Mouse (Mus musculus) ES-Bruce4 (cell line): ENCODE measurements around the gene Serpina12. TPM values are rescaled to one million over a fixed set of nuclear protein-coding genes. Genes with fewer than 3 reads are reported as not detected.

Experiments used
- H3K27ac ChIP-seq: 2 replicates; pipeline ENCODE4 v1.5.1; 2012; ENCODE audit warnings: low read length, inconsistent platforms; ENCODE audit not compliant: insufficient read depth
- H3K27me3 ChIP-seq: 2 replicates; pipeline ENCODE4 v1.6.1; 2012; ENCODE audit warnings: mild to moderate bottlenecking, low read length, inconsistent platforms; ENCODE audit not compliant: control insufficient read depth, poor library complexity, insufficient read depth, severe bottlenecking
- H3K36me3 ChIP-seq: 2 replicates; pipeline ENCODE4 v1.6.1; 2012; ENCODE audit warnings: inconsistent platforms, mild to moderate bottlenecking, low read length, moderate library complexity; ENCODE audit not compliant: control insufficient read depth, poor library complexity, insufficient read depth, severe bottlenecking
- H3K4me1 ChIP-seq: one replicate; pipeline ENCODE4 v1.8.1; 2011; ENCODE audit warnings: low read length; ENCODE audit not compliant: control insufficient read depth, insufficient read depth
- H3K4me3 ChIP-seq: 2 replicates; pipeline ENCODE4 v1.5.1; 2011; ENCODE audit warnings: low read depth, mild to moderate bottlenecking, low read length
- H3K9ac ChIP-seq: 2 replicates; pipeline ENCODE4 v1.6.1; 2012; ENCODE audit warnings: low read depth, mild to moderate bottlenecking, inconsistent platforms; ENCODE audit not compliant: poor library complexity, severe bottlenecking
- H3K9me3 ChIP-seq: replicated peaks from 2 replicates; pipeline ENCODE4 v1.6.1; 2012; ENCODE audit warnings: mild to moderate bottlenecking, low read length, inconsistent platforms; ENCODE audit not compliant: control insufficient read depth, poor library complexity, insufficient read depth, severe bottlenecking
- CTCF ChIP-seq: IDR thresholded peaks from one replicate; pipeline ENCODE4 v1.8.1; 2011; ENCODE audit warnings: low read depth, low read length
- EP300 ChIP-seq: IDR thresholded peaks from 2 replicates; pipeline ENCODE4 v1.6.1; 2011; ENCODE audit warnings: low read depth, low read length; ENCODE audit not compliant: insufficient read depth
- POLR2A ChIP-seq: IDR thresholded peaks from one replicate; pipeline ENCODE4 v1.8.1; 2011; ENCODE audit warnings: low read length; ENCODE audit not compliant: insufficient read depth
- polyA plus RNA-seq: library from polyadenylated mRNA; stranded (reverse); fragments of >200 nt; gene quantifications from 2 replicates; pipeline ENCODE4 v1.2.4, GENCODE M21; 2011; ENCODE audit warnings: low read depth; ENCODE audit not compliant: missing spikeins, insufficient read depth, insufficient read length

The Serpina12 gene
- polyA plus RNA-seq, 1 experiment: not detected

DNA sequence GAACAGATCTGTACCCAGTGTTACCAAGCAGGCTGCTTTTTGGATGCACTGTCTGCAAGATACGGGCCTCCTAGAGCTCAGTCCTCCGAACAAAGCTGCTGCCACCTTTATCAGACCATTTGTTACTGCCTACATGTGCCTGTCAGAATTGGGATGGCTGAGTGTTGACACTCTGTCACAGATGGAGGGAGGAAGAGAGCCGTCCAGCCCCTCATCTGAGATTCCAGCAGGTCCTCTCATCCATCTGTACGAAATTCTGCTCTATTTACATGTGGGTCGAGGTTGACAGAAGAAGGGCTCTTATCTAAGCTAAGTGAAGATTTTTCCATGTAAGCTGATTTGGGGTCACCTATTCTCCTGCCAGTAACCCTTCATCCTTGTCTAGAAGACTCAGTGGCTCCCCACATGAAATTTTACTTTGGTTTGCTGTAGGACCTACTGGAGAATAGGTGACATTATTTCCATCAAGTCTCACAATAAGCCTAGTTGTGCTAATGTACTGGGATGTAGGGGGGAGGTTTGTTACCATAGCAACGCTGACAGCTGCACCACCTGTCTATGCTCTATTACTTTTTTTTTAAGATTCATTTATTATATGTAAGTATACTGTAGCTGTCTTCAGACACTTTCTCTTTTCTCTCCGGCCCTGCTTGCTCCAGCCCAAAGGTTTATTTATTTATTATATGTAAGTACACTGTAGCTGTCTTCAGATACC lies 62.4 kb downstream of the Serpina12 start:
- TF ChIP-seq EP300: no peak
- TF ChIP-seq CTCF: no peak
- no peak for TF ChIP-seq POLR2A
- Histone ChIP-seq H3K4me1 (no peaks in the 10 kb centered on the region), H3K27ac (no peak overlapping the region), H3K9ac (no peak overlapping the region), H3K9me3 (no peaks in the 10 kb centered on the region; the same call in 1 of the 2 replicates), H3K36me3 (no peaks in the 10 kb centered on the region), H3K27me3 (no peaks in the 10 kb centered on the region), H3K4me3 (no peak overlapping the region)

Other genes with a start within 250 kb of the Serpina12 start
- gene Serpina1b, start 214.1 kb downstream of the Serpina12 start, polyA plus RNA-seq: not detected in 2 replicates
- not detected in 2 replicates for gene Serpina1a, start 180.9 kb downstream of the Serpina12 start, polyA plus RNA-seq
- gene Serpina1c, start 139.6 kb downstream of the Serpina12 start, polyA plus RNA-seq: not detected in 2 replicates
- not detected in 2 replicates for gene Serpina1e, start 85.5 kb downstream of the Serpina12 start, polyA plus RNA-seq
- gene Serpina11, start 54.5 kb downstream of the Serpina12 start, polyA plus RNA-seq: not detected in 2 replicates
- gene Serpina9, start 30.7 kb downstream of the Serpina12 start, polyA plus RNA-seq: not detected in 2 replicates
- gene Serpina5, start 56.7 kb upstream of the Serpina12 start, polyA plus RNA-seq: not detected in 2 replicates
- gene Serpina3a, start 68.3 kb upstream of the Serpina12 start, polyA plus RNA-seq: not detected in 2 replicates
- gene Serpina3b, start 83.6 kb upstream of the Serpina12 start, polyA plus RNA-seq: not detected in 2 replicates
- not detected in 2 replicates for gene Serpina3c, start 109.4 kb upstream of the Serpina12 start, polyA plus RNA-seq
- gene Serpina3f, start 170.1 kb upstream of the Serpina12 start, polyA plus RNA-seq: not detected in 2 replicates
- 1.2 TPM in 1 of 2 replicates, not detected in the other for gene Serpina3g, start 191.8 kb upstream of the Serpina12 start, polyA plus RNA-seq
- gene Serpina3i, start 218.7 kb upstream of the Serpina12 start, polyA plus RNA-seq: 1.1 and 2.3 TPM in 2 replicates